Mouse (Mus musculus): ENCODE data around the gene Dync2li1. TPM values are rescaled to one million over a fixed set of nuclear protein-coding genes. Genes with fewer than 3 reads are reported as not detected.

Gene Dync2li1
- polyA plus RNA-seq, 1 experiment from 2014 or later: 41.5 TPM

- no peaks in the 10 kb centered on the region for H3K9me3 ChIP-seq
- no peak overlapping the region for H3K9ac ChIP-seq (replicated peaks)
- no peaks in the 10 kb centered on the region for H3K27me3 ChIP-seq
- no peak for ATAC-seq (ENCODE audit: insufficient number of reproducible peaks, insufficient read depth, low FRiP score, low TSS enrichment, low read depth)
- H3K4me1 ChIP-seq (replicated peaks): peaks cover 24% of the 10 kb centered on the region
- 14% methylated on average over 5 of the region's 7 CpGs for WGBS
- no peak overlapping the region for H3K4me2 ChIP-seq
- no peak overlapping the region for H3K27ac ChIP-seq
- peaks cover 6% of the 10 kb centered on the region; the same call in 1 of the 2 replicates for H3K36me3 ChIP-seq
- H3K4me3 ChIP-seq (replicated peaks): no peak overlapping the region
Measured at GRCm38 (mm10) chr17:84645894-84646293, 19.6 kb downstream of the Dync2li1 start.

GRCm38 (mm10) chr17:84646477-84646876 lies 20.2 kb downstream of the Dync2li1 start:
- no peaks in the 10 kb centered on the region for H3K27me3 ChIP-seq
- H3K4me3 ChIP-seq (replicated peaks): no peak overlapping the region
- no peak overlapping the region for H3K4me2 ChIP-seq
- no peak overlapping the region for H3K9ac ChIP-seq (replicated peaks)
- peaks cover 24% of the 10 kb centered on the region for H3K4me1 ChIP-seq (replicated peaks)
- ATAC-seq (ENCODE audit: insufficient number of reproducible peaks, insufficient read depth, low FRiP score, low TSS enrichment, low read depth): no peak
- H3K9me3 ChIP-seq: no peaks in the 10 kb centered on the region
- no peak overlapping the region for H3K27ac ChIP-seq
- H3K36me3 ChIP-seq: peaks cover 5% of the 10 kb centered on the region; the same call in 1 of the 2 replicates
- 59% methylated on average over 2 of the region's 2 CpGs for WGBS

GRCm38 (mm10) chr17:84647630-84648029 lies 21.3 kb downstream of the Dync2li1 start:
- H3K4me1 ChIP-seq (replicated peaks): peaks cover 24% of the 10 kb centered on the region
- H3K9me3 ChIP-seq: no peaks in the 10 kb centered on the region
- no peak overlapping the region for H3K9ac ChIP-seq (replicated peaks)
- 88% methylated on average over 4 of the region's 4 CpGs for WGBS
- no peaks in the 10 kb centered on the region for H3K27me3 ChIP-seq
- ATAC-seq (ENCODE audit: insufficient number of reproducible peaks, insufficient read depth, low FRiP score, low TSS enrichment, low read depth): no peak
- H3K4me3 ChIP-seq (replicated peaks): no peak overlapping the region
- H3K4me2 ChIP-seq: no peak overlapping the region
- H3K27ac ChIP-seq: no peak overlapping the region
- H3K36me3 ChIP-seq: peaks cover 5% of the 10 kb centered on the region; the same call in 1 of the 2 replicates

GRCm38 (mm10) chr17:84650302-84651017 lies 24.2 kb downstream of the Dync2li1 start:
- ATAC-seq (ENCODE audit: insufficient number of reproducible peaks, insufficient read depth, low FRiP score, low TSS enrichment, low read depth): no peak
- Histone ChIP-seq H3K4me3 (replicated peaks) (no peak overlapping the region), H3K9ac (replicated peaks) (no peak overlapping the region), H3K27ac (no peak overlapping the region), H3K4me1 (replicated peaks) (peaks cover 6% of the 10 kb centered on the region), H3K9me3 (no peaks in the 10 kb centered on the region), H3K4me2 (no peak overlapping the region), H3K27me3 (no peaks in the 10 kb centered on the region), H3K36me3 (peaks cover 5% of the 10 kb centered on the region; the same call in 1 of the 2 replicates)
- 85% methylated on average over 9 of the region's 9 CpGs for WGBS

- 89% methylated on average over 9 of the region's 9 CpGs for WGBS
Measured at GRCm38 (mm10) chr17:84653544-84653943, 27.2 kb downstream of the Dync2li1 start.

GRCm38 (mm10) chr17:84656205-84656604 lies 29.9 kb downstream of the Dync2li1 start:
- no peaks in the 10 kb centered on the region for H3K27me3 ChIP-seq
- no peak overlapping the region for H3K4me2 ChIP-seq
- H3K36me3 ChIP-seq: no peaks in the 10 kb centered on the region
- no peak overlapping the region for H3K4me3 ChIP-seq (replicated peaks)
- no peak overlapping the region for H3K9ac ChIP-seq (replicated peaks)
- no peak for ATAC-seq (ENCODE audit: insufficient number of reproducible peaks, insufficient read depth, low FRiP score, low TSS enrichment, low read depth)
- H3K27ac ChIP-seq: no peak overlapping the region
- H3K9me3 ChIP-seq: no peaks in the 10 kb centered on the region
- peaks cover 14% of the 10 kb centered on the region for H3K4me1 ChIP-seq (replicated peaks)
- WGBS: 68% methylated on average over 5 of the region's 5 CpGs

More at GRCm38 (mm10) chr17:84653544-84653943, 27.2 kb downstream of the Dync2li1 start:
- Histone ChIP-seq H3K27me3 (no peaks in the 10 kb centered on the region), H3K9ac (replicated peaks) (no peak overlapping the region), H3K4me2 (no peak overlapping the region), H3K27ac (no peak overlapping the region), H3K36me3 (peaks cover 5% of the 10 kb centered on the region; the same call in 1 of the 2 replicates), H3K9me3 (no peaks in the 10 kb centered on the region), H3K4me1 (replicated peaks) (peaks cover 14% of the 10 kb centered on the region), H3K4me3 (replicated peaks) (no peak overlapping the region)
- ATAC-seq (ENCODE audit: insufficient number of reproducible peaks, insufficient read depth, low FRiP score, low TSS enrichment, low read depth): no peak

- Histone ChIP-seq H3K27me3 (no peaks in the 10 kb centered on the region), H3K9ac (replicated peaks) (no peak overlapping the region), H3K9me3 (no peaks in the 10 kb centered on the region), H3K4me2 (no peak overlapping the region), H3K27ac (no peak overlapping the region), H3K4me1 (replicated peaks) (peaks cover 14% of the 10 kb centered on the region), H3K36me3 (no peaks in the 10 kb centered on the region), H3K4me3 (replicated peaks) (no peak overlapping the region)
- no peak for ATAC-seq (ENCODE audit: insufficient number of reproducible peaks, insufficient read depth, low FRiP score, low TSS enrichment, low read depth)
- WGBS: 72% methylated on average over 19 of the region's 19 CpGs
Measured at GRCm38 (mm10) chr17:84656653-84657421, 30.5 kb downstream of the Dync2li1 start.

GRCm38 (mm10) chr17:84657422-84657732 lies 31.1 kb downstream of the Dync2li1 start:
- no peaks in the 10 kb centered on the region for H3K27me3 ChIP-seq
- H3K9me3 ChIP-seq: no peaks in the 10 kb centered on the region
- 77% methylated on average over 3 of the region's 3 CpGs for WGBS
- no peak overlapping the region for H3K27ac ChIP-seq
- H3K4me3 ChIP-seq (replicated peaks): no peak overlapping the region
- ATAC-seq (ENCODE audit: insufficient number of reproducible peaks, insufficient read depth, low FRiP score, low TSS enrichment, low read depth): no peak
- H3K4me1 ChIP-seq (replicated peaks): peaks cover 14% of the 10 kb centered on the region
- H3K36me3 ChIP-seq: no peaks in the 10 kb centered on the region
- H3K9ac ChIP-seq (replicated peaks): no peak overlapping the region
- no peak overlapping the region for H3K4me2 ChIP-seq

GRCm38 (mm10) chr17:84657782-84658181 lies 31.5 kb downstream of the Dync2li1 start:
- Histone ChIP-seq H3K27ac (no peak overlapping the region), H3K4me2 (no peak overlapping the region), H3K27me3 (no peaks in the 10 kb centered on the region), H3K36me3 (no peaks in the 10 kb centered on the region), H3K4me1 (replicated peaks) (peaks cover 14% of the 10 kb centered on the region), H3K9ac (replicated peaks) (no peak overlapping the region), H3K9me3 (no peaks in the 10 kb centered on the region), H3K4me3 (replicated peaks) (no peak overlapping the region)
- 63% methylated on average over 7 of the region's 7 CpGs for WGBS
- no peak for ATAC-seq (ENCODE audit: insufficient number of reproducible peaks, insufficient read depth, low FRiP score, low TSS enrichment, low read depth)

GRCm38 (mm10) chr17:84658195-84658594 lies 31.9 kb downstream of the Dync2li1 start:
- ATAC-seq (ENCODE audit: insufficient number of reproducible peaks, insufficient read depth, low FRiP score, low TSS enrichment, low read depth): no peak
- H3K27me3 ChIP-seq: no peaks in the 10 kb centered on the region
- peaks cover 14% of the 10 kb centered on the region for H3K4me1 ChIP-seq (replicated peaks)
- no peak overlapping the region for H3K27ac ChIP-seq
- no peaks in the 10 kb centered on the region for H3K36me3 ChIP-seq
- no peaks in the 10 kb centered on the region for H3K9me3 ChIP-seq
- WGBS: 37% methylated on average over 5 of the region's 5 CpGs
- no peak overlapping the region for H3K4me2 ChIP-seq
- H3K9ac ChIP-seq (replicated peaks): no peak overlapping the region
- no peak overlapping the region for H3K4me3 ChIP-seq (replicated peaks)

GRCm38 (mm10) chr17:84658951-84659350 lies 32.7 kb downstream of the Dync2li1 start:
- no peaks in the 10 kb centered on the region for H3K9me3 ChIP-seq
- no peak overlapping the region for H3K9ac ChIP-seq (replicated peaks)
- WGBS: 86% methylated on average over 8 of the region's 8 CpGs
- H3K4me3 ChIP-seq (replicated peaks): no peak overlapping the region
- H3K27ac ChIP-seq: no peak overlapping the region
- H3K27me3 ChIP-seq: no peaks in the 10 kb centered on the region
- peaks cover 16% of the 10 kb centered on the region for H3K4me1 ChIP-seq (replicated peaks)
- no peaks in the 10 kb centered on the region for H3K36me3 ChIP-seq
- ATAC-seq (ENCODE audit: insufficient number of reproducible peaks, insufficient read depth, low FRiP score, low TSS enrichment, low read depth): no peak
- H3K4me2 ChIP-seq: no peak overlapping the region

Measured in limb, embryonic 12.5 days (tissue).